Mouse (Mus musculus) CH12.LX (cell line): ENCODE results near the gene Ube2v1. TPM values are rescaled to one million over a fixed set of nuclear protein-coding genes. Genes with fewer than 3 reads are reported as not detected.

Experiments used
- DNase-seq: peaks from one replicate; pipeline ENCODE4 v3.0.0-alpha.2; 2013; ENCODE audit errors: extremely low read depth
- H3K27ac ChIP-seq: 2 replicates; pipeline ENCODE4 v1.5.1; 2012; ENCODE audit warnings: low read depth, mild to moderate bottlenecking, control low read depth, moderate library complexity; ENCODE audit not compliant: insufficient read depth
- H3K27me3 ChIP-seq: replicated peaks from 2 replicates; pipeline ENCODE3; 2012; ENCODE audit warnings: inconsistent platforms
- H3K36me3 ChIP-seq, 2 experiments: replicated peaks in 1 of 2; 2 replicates each; pipeline versions ENCODE3 to v1.6.1; 2012; ENCODE audit warnings: inconsistent platforms in 1 of 2, low read length in 1 of 2, mild to moderate bottlenecking in 1 of 2, mixed read lengths in 1 of 2, moderate library complexity in 1 of 2; ENCODE audit not compliant: control insufficient read depth in 1 of 2, insufficient read depth in 1 of 2
- H3K4me1 ChIP-seq, 2 experiments: 2 replicates each; pipeline ENCODE4 v1.6.1; 2012; ENCODE audit warnings: inconsistent platforms in 1 of 2, moderate library complexity in 1 of 2; ENCODE audit not compliant: insufficient read depth in 2 of 2, control insufficient read depth in 1 of 2
- H3K4me2 ChIP-seq: 2 replicates; pipeline ENCODE4 v1.6.1; 2012; ENCODE audit warnings: low read depth, mild to moderate bottlenecking, control low read depth; ENCODE audit not compliant: poor library complexity, insufficient read depth, severe bottlenecking
- H3K4me3 ChIP-seq, 3 experiments: fragments of 150-350 bp in 1 of 3; sonication (generic) in 1 of 3; replicated peaks in 1 of 3; 2 replicates each; pipeline versions ENCODE3 to v1.5.1; 2011 to 2012; ENCODE audit warnings: low read depth in 2 of 3, low read length in 2 of 3, mild to moderate bottlenecking in 2 of 3, moderate library complexity in 2 of 3, control low read depth in 1 of 3, improper control_type of control experiment in 1 of 3, inconsistent platforms in 1 of 3, mixed read lengths in 1 of 3; ENCODE audit not compliant: poor library complexity in 1 of 3
- H3K79me2 ChIP-seq: replicated peaks from 2 replicates; pipeline ENCODE4 v1.6.1; 2012; ENCODE audit warnings: mild to moderate bottlenecking, moderate library complexity; ENCODE audit not compliant: control insufficient read depth, poor library complexity, insufficient read depth, severe bottlenecking; ENCODE audit errors: extremely low read depth
- H3K9ac ChIP-seq: 2 replicates; pipeline ENCODE4 v1.6.1; 2012; ENCODE audit warnings: low read depth, mild to moderate bottlenecking, control low read depth, moderate library complexity; ENCODE audit not compliant: insufficient read depth
- H3K9me3 ChIP-seq: replicated peaks from 2 replicates; pipeline ENCODE3; 2012; ENCODE audit warnings: low read length, inconsistent platforms, mixed read lengths
- BHLHE40 ChIP-seq: IDR thresholded peaks from 2 replicates; pipeline ENCODE4 v1.6.1; 2011; ENCODE audit warnings: mild to moderate bottlenecking, low read depth, low read length, improper control_type of control experiment
- CHD1 ChIP-seq: IDR thresholded peaks from 2 replicates; pipeline ENCODE4 v1.6.1; 2012; ENCODE audit warnings: low read depth, low read length, improper control_type of control experiment, inconsistent platforms
- CHD2 ChIP-seq: IDR thresholded peaks from 2 replicates; pipeline ENCODE4 v1.6.1; 2011; ENCODE audit warnings: low read length, improper control_type of control experiment
- E2F4 ChIP-seq: IDR thresholded peaks from 2 replicates; pipeline ENCODE4 v1.6.1; 2011; ENCODE audit warnings: low read depth, low read length, improper control_type of control experiment; ENCODE audit not compliant: insufficient replicate concordance
- EP300 ChIP-seq: IDR thresholded peaks from 2 replicates; pipeline ENCODE4 v1.6.1; 2011; ENCODE audit warnings: low read length, improper control_type of control experiment
- HCFC1 ChIP-seq: IDR thresholded peaks from 2 replicates; pipeline ENCODE4 v1.6.1; 2012; ENCODE audit warnings: low read depth, mild to moderate bottlenecking, inconsistent platforms, low read length, improper control_type of control experiment
- MAFK ChIP-seq: IDR thresholded peaks from 2 replicates; pipeline ENCODE4 v1.6.1; 2011; ENCODE audit warnings: low read length, improper control_type of control experiment; ENCODE audit not compliant: insufficient replicate concordance
- MAX ChIP-seq: IDR thresholded peaks from 2 replicates; pipeline ENCODE4 v1.6.1; 2011; ENCODE audit warnings: low read length, improper control_type of control experiment
- MEF2A ChIP-seq: IDR thresholded peaks from 2 replicates; pipeline ENCODE4 v1.6.1; 2014; ENCODE audit warnings: low read depth, mild to moderate bottlenecking, inconsistent platforms, low read length, improper control_type of control experiment, borderline replicate concordance
- MXI1 ChIP-seq: IDR thresholded peaks from 2 replicates; pipeline ENCODE4 v1.6.1; 2011; ENCODE audit warnings: mild to moderate bottlenecking, low read depth, low read length, improper control_type of control experiment
- NRF1 ChIP-seq: IDR thresholded peaks from 2 replicates; pipeline ENCODE4 v1.6.1; 2014; ENCODE audit warnings: low read depth, mild to moderate bottlenecking, inconsistent platforms, low read length, improper control_type of control experiment, moderate library complexity
- PAX5 ChIP-seq: IDR thresholded peaks from 2 replicates; pipeline ENCODE4 v1.6.1; 2012; ENCODE audit warnings: low read length, inconsistent platforms, mixed read lengths
- POLR2A ChIP-seq: IDR thresholded peaks from 2 replicates; pipeline ENCODE4 v1.6.1; 2011; ENCODE audit warnings: low read depth, mild to moderate bottlenecking, improper control_type of control experiment, low read length
- POLR2AphosphoS2 ChIP-seq: IDR thresholded peaks from 2 replicates; pipeline ENCODE4 v1.6.1; 2011; ENCODE audit warnings: low read depth, low read length, improper control_type of control experiment
- SIN3A ChIP-seq: IDR thresholded peaks from 2 replicates; pipeline ENCODE4 v1.6.1; 2012; ENCODE audit warnings: low read length, improper control_type of control experiment, inconsistent platforms
- UBTF ChIP-seq: IDR thresholded peaks from 2 replicates; pipeline ENCODE4 v1.6.1; 2012; ENCODE audit warnings: low read depth, mild to moderate bottlenecking, inconsistent platforms, low read length, improper control_type of control experiment, moderate library complexity
- USF2 ChIP-seq: conservative IDR thresholded peaks from 2 replicates; pipeline ENCODE4 v1.6.1; 2011; ENCODE audit warnings: low read depth, low read length, improper control_type of control experiment
- ZC3H11A ChIP-seq: IDR thresholded peaks from 2 replicates; pipeline ENCODE4 v1.6.1; 2012; ENCODE audit warnings: low read depth, mild to moderate bottlenecking, inconsistent platforms, low read length, improper control_type of control experiment
- ZKSCAN1 ChIP-seq: IDR thresholded peaks from 2 replicates; pipeline ENCODE4 v1.6.1; 2012; ENCODE audit warnings: low read depth, inconsistent platforms, low read length, improper control_type of control experiment, borderline replicate concordance
- ZMIZ1 ChIP-seq: IDR thresholded peaks from 2 replicates; pipeline ENCODE4 v1.6.1; 2012; ENCODE audit warnings: low read depth, mild to moderate bottlenecking, inconsistent platforms, low read length, improper control_type of control experiment
- ZNF384 ChIP-seq: IDR thresholded peaks from 2 replicates; pipeline ENCODE4 v1.6.1; 2012; ENCODE audit warnings: low read depth, low read length, improper control_type of control experiment, inconsistent platforms
- dilution Hi-C: fragments of 300-500 bp; cut with MboI; formaldehyde crosslinking; loops from 2 replicates; pipeline ENCODE4 v1.14.3; 2020; ENCODE audit warnings: low sequenced_read_pairs; ENCODE audit not compliant: extremely low pct_unique_long_range_greater_than_20kb, extremely low pct_ligation_motif_present
- in situ Hi-C: fragments of 300-500 bp; cut with MboI; formaldehyde crosslinking; loops from 3 replicates; pipeline ENCODE4 v1.14.3; 2019; ENCODE audit warnings: low sequenced_read_pairs, low pct_ligation_motif_present, low pct_unique_long_range_greater_than_20kb, mixed read lengths
- polyA plus RNA-seq: library from polyadenylated mRNA; unstranded; fragments of >175 nt; gene quantifications from 2 replicates; pipeline ENCODE4 v1.2.1, GENCODE M21; 2012; ENCODE audit warnings: low read depth; ENCODE audit not compliant: insufficient read length
- total RNA-seq, 2 experiments: library from RNA; depleted of rRNA; stranded (reverse); fragments of 300-350 nt in 1 of 2; fragments of >200 nt in 1 of 2; gene quantifications; 2 replicates each; pipeline ENCODE4 v1.2.3; 2012 to 2014

The Ube2v1 gene
- total and polyA plus RNA-seq, 3 experiments = 92.8 to 184 (median 126) TPM

DNA sequence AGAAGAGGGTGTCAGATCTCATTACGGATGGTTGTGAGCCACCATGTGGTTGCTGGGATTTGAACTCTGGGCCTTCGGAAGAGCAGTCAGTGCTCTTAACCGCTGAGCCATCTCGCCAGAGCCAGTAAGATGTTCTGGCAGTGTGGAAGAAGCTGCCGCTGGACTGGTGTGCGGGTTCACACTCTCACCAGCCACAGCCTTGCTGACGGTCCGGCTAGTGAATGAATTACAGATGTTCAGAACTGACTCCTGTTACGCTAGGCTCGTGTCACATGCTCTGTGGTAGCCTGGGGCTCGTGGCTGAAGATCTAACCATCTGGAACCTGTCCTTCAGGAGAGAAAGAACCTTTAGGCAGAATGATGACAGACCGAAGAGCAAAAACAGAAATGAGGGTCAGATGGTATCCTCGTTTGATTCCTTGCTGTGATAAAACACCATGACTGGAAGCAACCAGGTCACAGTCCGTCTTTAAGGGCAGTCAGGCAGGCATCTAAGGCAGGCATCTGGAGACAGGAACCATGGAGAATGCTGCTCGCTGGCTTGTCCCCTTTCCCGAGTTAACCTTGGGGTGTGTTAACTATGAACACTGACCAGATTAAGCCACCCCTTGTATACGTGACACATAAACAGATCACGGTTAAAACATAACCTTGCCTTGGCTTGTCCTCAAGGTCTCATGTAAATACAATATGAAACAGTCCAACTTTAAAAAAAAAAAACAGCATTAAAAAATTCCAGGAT is 34.2 kb upstream of the Ube2v1 start:
- dilution Hi-C loops = no loop called here
- Histone ChIP-seq H3K4me1 (peaks cover 4 to 12% of the 10 kb centered on the region in 2 experiments), H3K36me3 (no peaks in the 10 kb centered on the region), H3K27ac (no peak overlapping the region), H3K27me3 (peaks cover 55% of the 10 kb centered on the region)
- DNase-seq = no peak
- TF ChIP-seq BHLHE40 (no peak), EP300 (no peak), SIN3A (no peak), POLR2AphosphoS2 (no peak), ZNF384 (no peak), UBTF (no peak), HCFC1 (no peak), ZMIZ1 (no peak), CHD1 (no peak), CHD2 (no peak), USF2 (no peak), MXI1 (no peak), MAX (no peak), MAFK (no peak), E2F4 (no peak), NRF1 (no peak), PAX5 (no peak)
- TF ChIP-seq, all 38 proteins: peak for 0
- in situ Hi-C loops = no loop called here
- peaks cover 3% of the 10 kb centered on the region for H3K9me3 ChIP-seq
- no peak overlapping the region for H3K9ac ChIP-seq
- H3K4me3 ChIP-seq = no peak overlapping the region
- no peak overlapping the region for H3K4me2 ChIP-seq
- H3K79me2 ChIP-seq = no peaks in the 10 kb centered on the region; the same call in 1 of the 2 replicates

- H3K4me3 ChIP-seq = no peak overlapping the region
- TF ChIP-seq ZKSCAN1 (no peak), ZMIZ1 (no peak), POLR2A (no peak), MEF2A (no peak), PAX5 (no peak), ZC3H11A (no peak)
- TF ChIP-seq, all 38 proteins: peak for 0
- Histone ChIP-seq H3K36me3 (peaks cover 0 to 9% of the 10 kb centered on the region in 2 experiments), H3K27ac (no peak overlapping the region), H3K79me2 (peaks cover 31% of the 10 kb centered on the region), H3K27me3 (peaks cover 30% of the 10 kb centered on the region), H3K9ac (no peak overlapping the region), H3K9me3 (peaks cover 3% of the 10 kb centered on the region), H3K4me1 (peaks cover 20 to 39% of the 10 kb centered on the region in 2 experiments), H3K4me2 (no peak overlapping the region)
- no peak for DNase-seq
- in situ Hi-C loops (no loop called here), dilution Hi-C loops (no loop called here)
These were observed 30.8 kb upstream of the Ube2v1 start for GRCm38 (mm10) chr2:167662713-167663112.
